Mouse (Mus musculus) spleen, adult 18-20 months (tissue): ENCODE results near the gene 9230102O04Rik.
A peak's percentile ranks its signal among the peaks of the same experiment; 100 is the strongest.

Experiments used
- DNase-seq, 2 experiments: peaks; one replicate each; pipeline ENCODE4 v3.0.0; 2022; ENCODE audit warnings: mixed read lengths in 2 of 2

Gene 9230102O04Rik

GRCm38 (mm10) chr2:9885217-9885770 is 4.0 kb downstream of the 9230102O04Rik start:
- no peak for DNase-seq

DNA sequence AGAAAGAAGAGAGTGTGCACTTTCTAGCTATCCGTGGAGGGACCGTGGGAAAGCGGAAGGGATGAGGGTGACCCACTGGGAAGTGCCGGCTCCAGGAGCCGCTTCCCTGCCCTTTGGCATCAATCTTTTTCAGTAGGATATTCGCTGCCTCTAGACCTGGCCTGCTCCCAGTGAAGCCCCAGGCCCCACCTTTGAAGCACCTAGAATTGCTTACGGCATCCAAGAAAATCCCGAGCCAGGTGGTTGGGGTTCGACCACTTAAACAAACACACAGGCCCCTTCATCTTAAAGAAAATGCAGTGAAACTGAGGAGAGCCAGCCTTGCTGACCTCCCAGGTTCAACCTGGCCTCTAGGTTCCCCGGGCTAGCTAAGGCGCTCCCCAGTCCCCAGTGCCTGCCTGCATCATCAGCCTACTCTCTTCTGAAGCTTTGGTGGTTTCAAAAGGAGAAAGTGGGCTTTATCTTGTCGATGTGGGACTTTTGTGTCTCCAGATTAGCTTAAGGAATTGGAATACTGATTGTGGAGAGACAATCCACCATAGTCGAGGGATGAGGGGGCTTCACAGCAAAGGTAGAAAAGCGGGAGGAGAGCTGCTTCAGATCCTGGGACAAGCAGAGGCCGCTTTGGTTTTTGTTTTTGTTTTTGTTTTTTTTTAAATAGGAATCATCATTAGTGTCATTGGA is 4.7 kb downstream of the 9230102O04Rik start:
- no peak for DNase-seq

- no peak for DNase-seq
Observed at GRCm38 (mm10) chr2:9883803-9884532, 5.4 kb downstream of the 9230102O04Rik start.

GRCm38 (mm10) chr2:9882926-9883802 is 6.2 kb downstream of the 9230102O04Rik start:
- DNase-seq, result peak in 1 of 2 experiments; percentile 17

DNA sequence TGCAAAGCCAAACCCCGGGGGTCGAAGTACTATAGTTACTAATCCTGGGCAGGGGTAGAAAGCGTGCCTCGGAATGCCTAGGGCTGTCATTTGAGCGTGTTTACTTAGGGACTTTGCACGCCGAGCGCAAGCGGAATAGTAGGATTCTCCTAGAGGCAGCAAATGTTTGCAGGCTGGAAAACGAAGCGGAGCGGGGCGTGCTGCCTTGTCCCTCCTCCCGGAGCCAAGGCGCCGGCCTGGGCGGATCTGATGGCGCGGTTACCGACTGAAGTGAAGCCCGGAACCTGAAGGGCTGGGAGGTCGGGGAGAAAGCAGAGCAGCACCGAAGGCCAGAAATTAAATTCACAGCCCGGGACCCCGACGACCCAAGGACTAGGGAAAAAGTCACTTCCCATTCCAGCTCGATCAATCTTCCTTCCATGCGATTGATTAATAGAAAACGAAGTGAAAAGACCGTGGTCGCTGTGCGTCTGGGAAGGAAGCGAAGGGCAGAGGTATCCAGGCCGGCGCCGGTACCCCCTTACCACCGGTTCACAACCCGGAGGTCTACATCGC is 6.9 kb downstream of the 9230102O04Rik start:
- DNase-seq, result peak in 1 of 2 experiments; percentile 29

DNA sequence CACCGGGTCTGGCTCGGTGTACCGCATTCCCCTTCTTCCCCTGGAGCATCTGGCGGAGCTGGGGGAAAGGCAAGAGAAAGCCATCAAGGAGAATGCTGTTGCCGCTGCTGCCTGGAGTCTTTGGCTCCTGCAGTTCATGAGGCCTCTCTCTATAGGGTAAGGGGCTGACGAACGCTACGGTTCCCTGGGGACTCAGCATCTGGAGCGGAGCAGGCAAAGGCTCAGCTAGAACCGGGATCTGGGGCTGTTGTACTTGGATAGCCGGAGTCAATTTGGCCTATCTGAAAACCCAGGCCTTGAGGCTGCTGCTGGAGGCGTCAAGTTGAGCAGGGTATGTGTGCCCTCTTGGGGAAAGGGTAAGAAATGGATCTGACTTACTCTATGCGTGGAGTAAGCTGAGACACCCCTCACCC is 7.7 kb downstream of the 9230102O04Rik start:
- no peak for DNase-seq

- no peak for DNase-seq
Observed at GRCm38 (mm10) chr2:9881051-9881591, 8.2 kb downstream of the 9230102O04Rik start, which contains the start of gene 4930412O13Rik. Gene 4930412O13Rik (plus strand): TSS chr2:9881252.

GRCm38 (mm10) chr2:9880271-9880670 is 9.1 kb downstream of the 9230102O04Rik start:
- DNase-seq, result no peak

DNA sequence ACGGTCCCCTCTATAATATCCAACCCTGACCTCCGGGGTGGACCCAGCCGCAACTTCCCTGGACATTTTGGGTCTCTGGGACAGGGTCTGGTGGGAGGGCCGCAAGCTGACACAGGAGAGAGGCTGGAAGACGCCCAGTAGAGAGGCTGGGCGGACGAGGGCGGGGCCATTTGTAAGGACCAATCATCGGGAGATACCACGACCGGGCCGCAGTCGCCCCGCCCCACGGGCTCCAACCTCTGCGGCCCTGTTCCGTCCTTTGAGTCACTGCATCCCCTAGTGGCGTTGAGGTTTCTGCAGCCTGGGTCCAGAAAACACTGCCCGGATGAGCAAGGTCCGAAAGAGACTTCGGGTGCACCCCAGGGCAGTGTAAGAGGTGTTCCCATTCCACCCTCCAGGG is 9.8 kb downstream of the 9230102O04Rik start:
- DNase-seq, result peak; percentile 78 to 86

GRCm38 (mm10) chr2:9879092-9879491 is 10.2 kb downstream of the 9230102O04Rik start:
- DNase-seq, result no peak

- peak in 1 of 2 experiments; percentile 41 for DNase-seq
Observed at GRCm38 (mm10) chr2:9878564-9879081, 10.7 kb downstream of the 9230102O04Rik start.

DNA sequence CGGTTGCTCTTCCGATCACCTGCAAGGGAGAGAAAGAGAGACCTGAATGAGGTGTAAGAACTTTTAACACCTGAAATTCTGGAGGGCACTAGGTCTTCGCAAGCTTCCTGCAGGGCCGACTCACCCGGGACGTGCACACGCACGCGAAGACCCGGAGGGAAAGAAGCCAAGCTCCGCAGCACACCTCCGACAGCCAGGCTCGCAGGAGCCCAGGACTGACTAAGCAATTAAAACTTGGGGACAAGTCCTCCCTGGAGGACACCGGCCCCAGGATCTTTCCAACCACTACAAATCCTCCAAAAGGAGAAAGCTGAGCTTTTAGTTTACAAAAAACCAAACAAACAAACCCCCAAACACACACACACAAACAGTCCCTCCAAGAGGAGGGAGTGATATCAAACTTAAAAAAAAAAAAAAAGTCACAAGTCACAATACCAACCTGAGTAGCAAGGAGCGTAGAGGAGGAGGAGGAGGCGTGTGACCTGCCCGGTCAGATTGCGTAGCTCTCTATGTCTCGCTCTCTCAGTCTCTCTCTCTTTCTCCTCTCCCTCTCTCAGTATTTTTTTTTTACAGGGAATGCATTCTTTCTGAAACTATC is 11.3 kb downstream of the 9230102O04Rik start:
- peak in 1 of 2 experiments; percentile 22 for DNase-seq

DNA sequence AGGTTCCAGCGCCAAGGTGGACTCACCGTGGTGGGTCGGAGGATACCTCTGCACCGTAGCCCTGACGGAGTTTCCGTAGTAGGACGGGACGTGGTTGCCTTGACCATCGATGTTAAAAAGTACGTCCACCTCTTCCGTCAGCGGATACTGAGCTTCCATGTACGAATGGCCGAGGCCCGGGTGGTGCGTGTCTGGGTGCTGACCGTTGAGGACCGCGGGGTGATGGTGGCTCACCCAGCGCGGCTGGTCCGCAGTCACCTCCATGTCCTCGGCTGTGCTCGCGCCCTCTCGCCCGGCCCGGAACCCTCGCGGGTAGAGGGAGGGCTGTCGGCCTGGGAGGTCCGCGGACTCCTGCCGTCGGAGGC is 12.0 kb downstream of the 9230102O04Rik start:
- peak in 1 of 2 experiments; percentile 33 for DNase-seq

- peak in 1 of 2 experiments; percentile 25 for DNase-seq
Observed at GRCm38 (mm10) chr2:9876621-9877325, 12.6 kb downstream of the 9230102O04Rik start.

DNA sequence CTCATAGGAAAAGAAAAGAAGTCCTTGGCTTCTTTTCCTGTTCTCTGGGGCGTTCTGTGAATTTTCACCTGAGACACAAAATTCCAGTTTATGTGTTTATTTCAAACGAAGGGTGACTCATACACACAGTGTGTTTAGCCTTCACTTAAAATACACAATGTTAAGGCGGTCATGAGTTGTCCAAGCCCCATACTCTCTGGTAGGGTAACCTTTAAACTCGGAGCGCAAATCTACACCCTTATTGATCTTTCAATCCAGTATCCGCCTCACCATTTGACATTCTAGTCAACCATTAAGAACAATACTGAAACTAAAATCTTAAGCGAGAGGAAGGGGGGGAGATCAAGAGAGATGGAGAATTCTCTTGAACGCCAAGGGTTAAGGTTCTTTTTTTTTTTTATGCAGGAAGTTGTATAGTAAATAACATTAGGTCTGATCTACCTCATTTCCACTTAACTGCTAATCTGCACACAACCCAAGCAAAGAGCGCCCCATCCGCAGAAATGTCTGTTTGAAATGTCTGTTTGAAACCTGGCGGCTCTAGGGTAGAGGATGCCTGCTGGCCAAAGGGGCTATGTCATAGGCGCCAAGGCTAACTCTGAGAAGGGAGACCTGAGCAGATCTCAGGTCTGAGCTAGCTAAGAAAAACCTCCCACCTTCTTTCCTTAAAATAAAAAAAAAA is 13.5 kb downstream of the 9230102O04Rik start:
- no peak for DNase-seq

- no peak for DNase-seq
Observed at GRCm38 (mm10) chr2:9875220-9875619, 14.1 kb downstream of the 9230102O04Rik start.

DNA sequence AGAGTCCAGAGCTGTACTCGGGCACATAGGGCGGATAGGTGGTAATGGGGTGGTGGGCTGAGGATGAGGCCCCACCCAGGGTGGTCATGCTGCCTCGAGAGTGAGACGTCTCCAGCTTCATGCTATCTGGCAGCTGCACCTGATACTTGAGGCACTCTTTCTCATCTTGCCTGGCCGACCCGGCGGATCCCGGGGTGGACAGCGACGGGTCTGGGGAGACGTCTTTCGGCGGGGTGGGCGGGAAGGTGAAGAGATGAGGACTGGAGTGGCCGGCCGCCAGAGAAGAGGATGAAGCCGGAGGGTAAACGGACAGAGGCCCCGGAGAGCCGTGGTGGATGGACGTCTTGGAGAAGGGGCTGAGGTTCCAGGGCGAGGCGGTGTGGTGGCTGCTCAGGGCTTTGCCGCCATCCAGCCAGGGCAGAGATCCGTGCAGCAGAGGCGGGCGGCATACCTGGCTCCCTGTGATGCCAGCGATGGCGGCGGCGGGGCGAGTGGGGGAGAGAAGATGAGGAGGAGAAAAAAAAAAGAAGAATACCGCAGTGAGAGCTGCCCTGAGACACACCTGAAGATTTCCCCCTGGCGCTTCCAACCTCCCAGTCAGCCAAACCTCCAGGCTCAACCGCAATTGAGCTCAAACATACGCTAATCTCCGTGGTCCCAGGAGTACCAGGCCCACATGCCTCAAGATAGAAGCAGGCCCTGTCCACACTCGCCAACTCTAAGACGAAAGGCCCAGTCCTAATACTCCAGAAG is 14.7 kb downstream of the 9230102O04Rik start:
- DNase-seq, result no peak

GRCm38 (mm10) chr2:9873757-9874156 is 15.6 kb downstream of the 9230102O04Rik start:
- no peak for DNase-seq

DNA sequence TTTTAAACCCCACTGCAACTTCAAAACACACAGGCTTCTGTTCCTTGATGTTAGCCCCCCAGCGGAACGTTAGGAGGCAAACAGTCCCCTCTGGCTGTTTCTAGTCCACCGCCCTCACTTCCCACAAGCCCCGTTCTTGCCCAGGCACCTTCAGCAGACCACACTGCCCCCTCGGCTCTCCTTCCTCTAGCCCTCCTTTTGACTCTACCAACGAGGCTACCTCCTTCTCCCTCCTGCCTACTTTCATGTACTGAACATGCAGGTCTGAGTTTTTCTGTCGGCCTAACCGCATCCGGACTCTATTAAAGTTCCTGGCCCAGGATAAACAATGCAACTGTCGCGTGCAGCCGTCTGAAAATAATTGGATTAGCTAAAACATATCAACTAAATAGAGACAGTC is 16.7 kb downstream of the 9230102O04Rik start:
- no peak for DNase-seq
